Mouse (Mus musculus) spleen, adult 12 weeks (tissue): Measurements from ENCODE around the gene Plrg1.

Experiments used
- DNase-seq: peaks from one replicate; pipeline ENCODE4 v3.0.0; 2022; ENCODE audit warnings: low spot score

Plrg1 gene

DNA sequence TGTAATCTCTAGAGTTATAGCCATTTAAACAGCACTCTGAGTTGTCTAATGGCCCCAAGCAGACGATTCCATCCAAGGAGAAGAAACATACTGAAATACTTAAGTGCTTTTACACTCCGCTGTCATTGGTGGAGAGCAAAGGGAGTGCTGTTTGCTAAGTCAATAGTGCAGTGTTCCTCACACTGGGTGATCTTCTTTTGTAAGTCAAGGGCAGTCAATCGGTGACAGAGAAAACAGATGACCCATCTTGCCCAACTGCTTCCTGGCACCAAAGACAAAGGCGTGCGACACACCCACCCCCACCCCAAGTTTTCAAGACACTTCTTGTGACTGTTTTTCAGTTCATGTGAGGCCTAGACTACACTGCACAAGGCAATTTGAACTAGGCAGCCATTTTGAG, 3.2 kb upstream of the Plrg1 start:
- no peak for DNase-seq

- no peak for DNase-seq
Observed at GRCm38 (mm10) chr3:83053126-83053525, 2.2 kb upstream of the Plrg1 start.

GRCm38 (mm10) chr3:83053758-83054157, 1.6 kb upstream of the Plrg1 start:
- DNase-seq, result no peak

- DNase-seq, result no peak
Observed at GRCm38 (mm10) chr3:83054759-83055158, 563 bp upstream of the Plrg1 start.

DNA sequence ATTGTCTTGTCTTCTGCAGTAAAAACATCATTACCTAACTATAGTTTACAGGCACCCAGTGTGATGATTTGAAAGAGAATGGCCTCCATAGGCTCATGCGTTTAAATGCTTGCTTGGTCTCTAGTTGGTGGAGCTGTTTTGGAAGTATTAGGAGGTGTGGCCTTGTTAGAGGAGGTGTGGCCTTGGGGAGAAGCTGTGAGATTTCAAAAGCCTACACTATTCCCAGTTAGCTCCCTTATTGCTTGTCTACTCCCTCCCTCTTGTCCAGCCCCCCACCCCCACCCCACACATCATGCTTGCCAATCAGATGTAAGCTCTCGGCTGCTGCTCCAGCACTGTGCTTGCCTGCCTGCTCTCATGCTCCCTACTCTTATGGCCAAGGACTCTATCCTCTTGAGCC, 1.7 kb downstream of the Plrg1 start:
- no peak for DNase-seq

GRCm38 (mm10) chr3:83067920-83068319, 12.6 kb downstream of the Plrg1 start:
- no peak for DNase-seq

DNA sequence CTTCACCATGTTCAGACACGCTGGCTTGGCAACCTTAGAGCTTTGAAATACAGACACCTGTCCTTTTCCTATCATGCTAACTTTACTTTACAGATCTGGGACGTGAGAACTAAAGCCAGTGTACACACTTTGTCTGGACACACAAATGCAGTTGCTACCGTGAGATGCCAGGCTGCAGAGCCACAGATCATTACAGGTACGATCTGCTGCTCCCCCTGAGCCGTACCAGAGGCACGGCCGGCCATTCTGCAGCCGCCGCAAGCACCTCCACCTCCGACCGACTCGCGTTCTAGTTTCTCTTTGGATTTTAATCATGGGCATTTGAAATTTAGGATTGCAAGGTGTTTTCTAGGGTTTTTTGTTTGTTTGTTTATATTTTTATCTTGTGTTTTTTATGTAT, 13.5 kb downstream of the Plrg1 start:
- no peak for DNase-seq

GRCm38 (mm10) chr3:83070231-83070630, 14.9 kb downstream of the Plrg1 start:
- DNase-seq, result no peak

DNA sequence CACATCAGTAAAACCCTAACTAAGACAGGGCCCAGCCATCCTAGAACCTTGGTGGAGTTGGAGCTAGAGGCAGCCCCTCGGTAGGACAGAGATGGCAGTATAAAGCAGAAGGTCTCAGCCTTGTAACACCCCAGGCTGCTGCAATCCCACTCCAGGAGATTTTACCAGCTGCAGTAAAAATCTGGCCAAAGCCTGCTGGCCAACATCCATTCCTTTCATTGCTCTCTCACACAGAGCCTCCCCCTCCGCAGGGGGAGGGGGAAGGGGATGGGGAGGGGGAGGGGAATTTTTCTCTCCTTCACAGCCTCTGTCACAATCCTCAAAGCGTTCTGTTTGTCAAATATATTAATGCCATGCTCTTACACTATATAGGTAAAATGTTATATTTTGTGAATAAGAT, 21.2 kb downstream of the Plrg1 start:
- DNase-seq, result no peak

DNA sequence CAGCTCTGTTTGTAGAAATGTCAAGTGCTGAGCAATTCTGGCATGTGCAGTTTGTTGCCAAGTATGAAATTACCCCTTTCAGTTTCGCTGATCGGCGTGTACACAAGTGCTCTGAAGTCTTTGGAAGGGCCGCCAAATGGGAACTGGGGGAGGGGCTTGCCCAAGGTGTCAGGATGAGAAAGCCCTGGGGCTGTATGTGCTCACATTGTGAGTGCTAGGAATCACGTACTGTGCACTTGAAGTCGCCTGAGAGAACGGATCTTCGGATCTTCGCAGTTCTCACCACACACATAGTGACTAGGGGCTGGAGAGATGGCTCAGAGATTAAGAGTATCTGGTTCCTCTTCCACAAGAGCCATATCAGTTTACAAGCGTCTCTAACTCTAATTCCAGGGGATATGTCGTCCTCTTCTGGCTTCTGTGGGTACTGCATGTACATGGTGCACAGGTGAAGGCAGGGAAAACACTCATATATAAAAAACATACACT, 25.3 kb downstream of the Plrg1 start:
- DNase-seq, result peak; percentile 7

GRCm38 (mm10) chr3:83097586-83097985, 42.3 kb downstream of the Plrg1 start:
- DNase-seq, result no peak

GRCm38 (mm10) chr3:83098546-83099034, 43.3 kb downstream of the Plrg1 start:
- no peak for DNase-seq

- no peak for DNase-seq
Observed at GRCm38 (mm10) chr3:83099139-83099538, 43.8 kb downstream of the Plrg1 start.

- no peak for DNase-seq
Observed at GRCm38 (mm10) chr3:83099651-83100050, 44.3 kb downstream of the Plrg1 start.

- no peak for DNase-seq
Observed at GRCm38 (mm10) chr3:83102286-83102685, 47.0 kb downstream of the Plrg1 start.

GRCm38 (mm10) chr3:83110163-83110562, 54.8 kb downstream of the Plrg1 start:
- no peak for DNase-seq

- DNase-seq, result no peak
Observed at GRCm38 (mm10) chr3:83111485-83112261, 56.4 kb downstream of the Plrg1 start.

- DNase-seq, result no peak
Observed at GRCm38 (mm10) chr3:83112869-83113268, 57.5 kb downstream of the Plrg1 start.

- no peak for DNase-seq
Observed at GRCm38 (mm10) chr3:83114946-83115345, 59.6 kb downstream of the Plrg1 start.

DNA sequence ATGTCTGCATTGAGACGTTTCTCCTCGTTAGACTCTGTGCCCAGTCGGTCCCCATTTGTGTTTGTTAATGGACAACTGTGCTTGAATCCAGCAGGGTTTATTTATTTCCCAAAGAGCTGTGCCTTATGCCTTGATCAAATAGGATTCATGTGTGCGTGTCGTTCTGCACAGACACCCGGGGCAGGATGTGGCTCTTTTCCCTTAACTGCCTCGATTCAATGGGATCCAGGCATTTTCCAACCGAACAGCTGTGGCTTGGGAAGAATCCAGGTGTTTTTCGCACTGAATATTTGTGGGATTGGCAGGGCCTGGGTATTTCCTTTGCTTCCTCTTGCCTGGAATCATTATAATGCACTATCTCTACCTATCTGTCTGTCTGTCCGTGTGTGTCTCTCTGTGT, 62.3 kb downstream of the Plrg1 start:
- no peak for DNase-seq
